Mouse (Mus musculus): ENCODE data around the gene Pym1. TPM values are rescaled to one million over a fixed set of nuclear protein-coding genes. Genes with fewer than 3 reads are reported as not detected.

Gene Pym1
- polyA plus RNA-seq, 1 experiment, result 31.7 TPM

GRCm38 (mm10) chr10:128793258-128793657, 45.6 kb downstream of the Pym1 start:
- no peak overlapping the region for H3K4me3 ChIP-seq (ENCODE audit: extremely low read depth, insufficient read depth, insufficient read length)
- H3K27me3 ChIP-seq (ENCODE audit: control insufficient read depth, insufficient read depth, low read length), result no peaks in the 10 kb centered on the region
- TF ChIP-seq CTCF (IDR thresholded peaks at IDR 0.05; ENCODE audit: extremely low read depth, insufficient read depth, insufficient read length, insufficient replicate concordance), result no peak
- no peak for TF ChIP-seq POLR2A (IDR thresholded peaks at IDR 0.05; ENCODE audit: low read depth, low read length)
- no peak for DNase-seq (ENCODE audit: low read depth in 1 of 2, low spot score in 2 of 2)
- WGBS, result 92% methylated on average over 1 of the region's 1 CpGs
- H3K27ac ChIP-seq (ENCODE audit: insufficient read depth, low read length), result no peak overlapping the region
- H3K36me3 ChIP-seq (ENCODE audit: control insufficient read depth, insufficient read depth, low read length), result no peaks in the 10 kb centered on the region
- no peaks in the 10 kb centered on the region; the same call in 1 of the 2 replicates for H3K4me1 ChIP-seq (ENCODE audit: control insufficient read depth, insufficient read depth, insufficient read length)

DNA sequence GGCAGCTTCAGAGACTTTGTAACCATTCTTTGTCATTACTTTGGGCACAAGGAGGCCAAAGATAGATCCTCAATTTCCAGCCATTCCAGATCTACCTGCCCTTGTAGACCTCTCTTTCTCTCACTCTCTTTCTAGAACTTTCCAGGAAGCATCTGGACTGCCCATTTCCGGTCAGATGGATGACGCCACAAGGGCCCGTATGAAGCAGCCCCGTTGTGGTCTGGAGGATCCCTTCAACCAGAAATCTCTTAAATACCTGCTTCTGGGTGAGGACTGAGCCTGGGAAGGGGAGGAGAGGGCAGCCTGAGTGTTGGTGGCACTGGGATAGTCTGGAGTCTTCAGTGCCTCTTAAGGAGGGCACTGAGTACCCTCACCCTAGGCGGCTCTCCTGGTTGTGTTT, 46.7 kb downstream of the Pym1 start:
- H3K4me1 ChIP-seq (ENCODE audit: control insufficient read depth, insufficient read depth, insufficient read length), result no peaks in the 10 kb centered on the region; the same call in 1 of the 2 replicates
- WGBS, result 53% methylated on average over 5 of the region's 5 CpGs
- DNase-seq (ENCODE audit: low read depth in 1 of 2, low spot score in 2 of 2), result no peak
- H3K27ac ChIP-seq (ENCODE audit: insufficient read depth, low read length), result no peak overlapping the region
- H3K27me3 ChIP-seq (ENCODE audit: control insufficient read depth, insufficient read depth, low read length), result no peaks in the 10 kb centered on the region
- no peak overlapping the region for H3K4me3 ChIP-seq (ENCODE audit: extremely low read depth, insufficient read depth, insufficient read length)
- H3K36me3 ChIP-seq (ENCODE audit: control insufficient read depth, insufficient read depth, low read length), result no peaks in the 10 kb centered on the region
- TF ChIP-seq CTCF (IDR thresholded peaks at IDR 0.05; ENCODE audit: extremely low read depth, insufficient read depth, insufficient read length, insufficient replicate concordance), result no peak
- TF ChIP-seq POLR2A (IDR thresholded peaks at IDR 0.05; ENCODE audit: low read depth, low read length), result no peak

- no peak overlapping the region for H3K27ac ChIP-seq (ENCODE audit: insufficient read depth, low read length)
- no peak for TF ChIP-seq CTCF (IDR thresholded peaks at IDR 0.05; ENCODE audit: extremely low read depth, insufficient read depth, insufficient read length, insufficient replicate concordance)
- no peak for TF ChIP-seq POLR2A (IDR thresholded peaks at IDR 0.05; ENCODE audit: low read depth, low read length)
- no peaks in the 10 kb centered on the region for H3K27me3 ChIP-seq (ENCODE audit: control insufficient read depth, insufficient read depth, low read length)
- H3K36me3 ChIP-seq (ENCODE audit: control insufficient read depth, insufficient read depth, low read length), result no peaks in the 10 kb centered on the region
- H3K4me1 ChIP-seq (ENCODE audit: control insufficient read depth, insufficient read depth, insufficient read length), result no peaks in the 10 kb centered on the region; the same call in 1 of the 2 replicates
- H3K4me3 ChIP-seq (ENCODE audit: extremely low read depth, insufficient read depth, insufficient read length), result no peak overlapping the region
- 97% methylated on average over 3 of the region's 3 CpGs for WGBS
- no peak for DNase-seq (ENCODE audit: low read depth in 1 of 2, low spot score in 2 of 2)
These were observed 47.9 kb downstream of the Pym1 start for GRCm38 (mm10) chr10:128795581-128795980.

- no peak overlapping the region for H3K4me3 ChIP-seq (ENCODE audit: extremely low read depth, insufficient read depth, insufficient read length)
- H3K4me1 ChIP-seq (ENCODE audit: control insufficient read depth, insufficient read depth, insufficient read length), result no peaks in the 10 kb centered on the region; the same call in 1 of the 2 replicates
- H3K27me3 ChIP-seq (ENCODE audit: control insufficient read depth, insufficient read depth, low read length), result no peaks in the 10 kb centered on the region
- DNase-seq (ENCODE audit: low read depth in 1 of 2, low spot score in 2 of 2), result no peak
- H3K36me3 ChIP-seq (ENCODE audit: control insufficient read depth, insufficient read depth, low read length), result 0 out of 2 replicates have a peak, but pooled peaks cover 2% of the 10 kb centered on the region
- no peak overlapping the region for H3K27ac ChIP-seq (ENCODE audit: insufficient read depth, low read length)
- WGBS, result 91% methylated on average over 8 of the region's 8 CpGs
- TF ChIP-seq POLR2A (IDR thresholded peaks at IDR 0.05; ENCODE audit: low read depth, low read length) (no peak), CTCF (IDR thresholded peaks at IDR 0.05; ENCODE audit: extremely low read depth, insufficient read depth, insufficient read length, insufficient replicate concordance) (no peak)
These were observed 51.0 kb downstream of the Pym1 start for GRCm38 (mm10) chr10:128798676-128799075.

DNA sequence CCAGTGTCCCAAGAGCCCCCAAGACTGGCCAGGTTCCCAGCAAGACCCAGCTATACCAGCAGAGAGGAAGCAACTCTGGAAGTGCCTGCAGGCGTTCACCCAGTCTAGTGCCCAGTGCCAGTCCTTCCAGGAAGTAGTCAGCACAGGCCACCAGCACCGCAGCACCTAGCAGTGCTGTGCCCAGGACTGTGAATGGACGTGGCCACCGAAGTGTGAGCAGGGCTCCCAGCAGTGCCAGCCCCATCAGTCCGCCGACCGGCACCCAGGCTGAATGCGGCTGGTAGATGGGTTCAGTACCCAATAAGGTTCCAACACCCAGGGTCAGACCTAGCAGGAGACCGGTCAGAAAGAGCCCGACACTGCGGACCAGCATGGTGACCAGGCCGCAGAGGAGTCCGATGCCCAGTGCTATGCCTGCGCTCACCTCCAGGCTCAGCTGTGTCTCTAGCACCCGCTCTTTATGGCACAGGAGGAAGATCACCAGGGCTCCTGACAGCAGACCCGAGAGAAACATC, 54.3 kb downstream of the Pym1 start:
- H3K4me3 ChIP-seq (ENCODE audit: extremely low read depth, insufficient read depth, insufficient read length), result no peak overlapping the region
- H3K27ac ChIP-seq (ENCODE audit: insufficient read depth, low read length), result no peak overlapping the region
- 94% methylated on average over 16 of the region's 16 CpGs for WGBS
- no peaks in the 10 kb centered on the region for H3K27me3 ChIP-seq (ENCODE audit: control insufficient read depth, insufficient read depth, low read length)
- 0 out of 2 replicates have a peak, but pooled peaks cover 2% of the 10 kb centered on the region for H3K36me3 ChIP-seq (ENCODE audit: control insufficient read depth, insufficient read depth, low read length)
- DNase-seq (ENCODE audit: low read depth in 1 of 2, low spot score in 2 of 2), result no peak
- peaks cover 11% of the 10 kb centered on the region; the same call in 1 of the 2 replicates for H3K4me1 ChIP-seq (ENCODE audit: control insufficient read depth, insufficient read depth, insufficient read length)
- TF ChIP-seq CTCF (IDR thresholded peaks at IDR 0.05; ENCODE audit: extremely low read depth, insufficient read depth, insufficient read length, insufficient replicate concordance), result no peak

DNA sequence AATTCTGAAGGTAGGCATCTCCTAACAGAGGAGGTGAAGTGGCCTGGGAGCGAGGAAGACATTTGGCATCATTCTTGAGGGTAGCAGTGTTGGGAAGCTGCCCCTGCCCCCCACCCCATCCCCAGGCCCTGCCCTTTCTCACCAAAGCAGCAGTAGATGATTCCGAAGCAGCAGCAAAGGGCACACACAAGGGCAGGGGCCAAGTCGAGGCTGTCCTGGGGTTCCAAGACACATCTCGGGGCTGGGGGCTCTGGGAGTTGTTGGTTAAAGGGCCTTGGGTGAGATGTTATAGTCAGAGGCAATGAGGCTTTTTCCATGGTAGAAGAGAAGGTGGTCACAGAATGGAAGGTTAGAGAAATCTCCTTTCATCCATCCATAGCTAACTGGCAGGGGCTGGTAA, 55.3 kb downstream of the Pym1 start:
- Histone ChIP-seq H3K4me1 (ENCODE audit: control insufficient read depth, insufficient read depth, insufficient read length) (peaks cover 14% of the 10 kb centered on the region; the same call in 1 of the 2 replicates), H3K4me3 (ENCODE audit: extremely low read depth, insufficient read depth, insufficient read length) (no peak overlapping the region), H3K36me3 (ENCODE audit: control insufficient read depth, insufficient read depth, low read length) (peaks cover 7% of the 10 kb centered on the region; the same call in 1 of the 2 replicates), H3K27me3 (ENCODE audit: control insufficient read depth, insufficient read depth, low read length) (no peaks in the 10 kb centered on the region), H3K27ac (ENCODE audit: insufficient read depth, low read length) (no peak overlapping the region)
- TF ChIP-seq CTCF (IDR thresholded peaks at IDR 0.05; ENCODE audit: extremely low read depth, insufficient read depth, insufficient read length, insufficient replicate concordance), result no peak
- no peak for TF ChIP-seq POLR2A (IDR thresholded peaks at IDR 0.05; ENCODE audit: low read depth, low read length)
- WGBS, result 81% methylated on average over 4 of the region's 4 CpGs
- DNase-seq (ENCODE audit: low read depth in 1 of 2, low spot score in 2 of 2), result no peak

GRCm38 (mm10) chr10:128803361-128803760, 55.7 kb downstream of the Pym1 start:
- TF ChIP-seq CTCF (IDR thresholded peaks at IDR 0.05; ENCODE audit: extremely low read depth, insufficient read depth, insufficient read length, insufficient replicate concordance), result no peak
- no peak for TF ChIP-seq POLR2A (IDR thresholded peaks at IDR 0.05; ENCODE audit: low read depth, low read length)
- WGBS, result 14% methylated on average over 6 of the region's 6 CpGs
- peak overlapping the region; percentile 70; the same call in 1 of the 2 replicates for H3K27ac ChIP-seq (ENCODE audit: insufficient read depth, low read length)
- DNase-seq (ENCODE audit: low read depth in 1 of 2, low spot score in 2 of 2), result no peak
- H3K4me3 ChIP-seq (ENCODE audit: extremely low read depth, insufficient read depth, insufficient read length), result no peak overlapping the region
- peaks cover 7% of the 10 kb centered on the region; the same call in 1 of the 2 replicates for H3K36me3 ChIP-seq (ENCODE audit: control insufficient read depth, insufficient read depth, low read length)
- H3K27me3 ChIP-seq (ENCODE audit: control insufficient read depth, insufficient read depth, low read length), result no peaks in the 10 kb centered on the region
- peaks cover 14% of the 10 kb centered on the region for H3K4me1 ChIP-seq (ENCODE audit: control insufficient read depth, insufficient read depth, insufficient read length)

All from spleen, adult 2 months (tissue).